Mouse (Mus musculus): ENCODE results near the gene BC005624. TPM values are rescaled to one million over a fixed set of nuclear protein-coding genes. Genes with fewer than 3 reads are reported as not detected.

The BC005624 gene
- polyA plus RNA-seq, 1 experiment, result 14.5 TPM

DNA sequence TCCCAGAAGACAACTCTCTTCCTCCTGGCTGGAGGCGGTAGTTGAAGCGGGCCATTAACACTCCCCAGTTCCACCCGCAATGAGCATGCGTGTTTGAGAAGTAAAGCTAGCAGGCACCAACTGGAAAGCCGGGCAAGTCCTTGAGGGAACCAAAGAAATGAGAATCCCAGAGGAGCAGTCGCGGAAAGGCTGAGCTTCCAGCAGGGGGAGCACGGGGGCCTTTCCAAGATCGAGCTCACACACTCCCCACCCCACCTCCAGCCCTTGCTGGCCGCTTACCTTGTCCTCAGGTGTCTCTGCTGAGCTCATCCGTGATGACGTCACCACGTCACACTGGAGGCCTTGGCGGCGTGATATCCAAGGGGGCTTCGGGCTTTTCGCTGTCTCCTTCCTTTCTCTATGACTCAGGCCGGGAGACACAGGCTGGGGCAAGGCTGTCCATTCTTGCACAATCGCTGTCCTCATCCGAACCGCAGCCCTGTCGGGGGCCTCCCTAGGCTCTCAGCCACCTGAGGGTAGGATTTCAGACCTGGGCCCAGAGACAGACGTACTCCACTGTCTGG is 52.4 kb downstream of the BC005624 start, which contains the start of gene Ptges:
Gene Ptges (minus strand): TSS at position 381 of the 563 bp plus-strand sequence.
- 7% methylated on average over 23 of the region's 23 CpGs for WGBS
- Histone ChIP-seq H3K27ac (ENCODE audit: insufficient read depth, low read length) (no peak within 1 kb of the TSS), H3K27me3 (ENCODE audit: control insufficient read depth, insufficient read depth, low read length) (no peaks in the 10 kb centered on the region), H3K36me3 (ENCODE audit: control insufficient read depth, insufficient read depth, low read length) (no peaks in the 10 kb centered on the region), H3K4me1 (ENCODE audit: control insufficient read depth, insufficient read depth, insufficient read length) (no peaks in the 10 kb centered on the region; the same call in 1 of the 2 replicates), H3K4me3 (ENCODE audit: extremely low read depth, insufficient read depth, insufficient read length) (peak within 1 kb of the TSS; percentile 36; the same call in 1 of the 2 replicates)
- DNase-seq (ENCODE audit: low read depth in 1 of 2, low spot score in 2 of 2), result peak in 1 of 2 experiments; percentile 47
- TF ChIP-seq POLR2A (IDR thresholded peaks at IDR 0.05; ENCODE audit: low read depth, low read length) (no peak), CTCF (IDR thresholded peaks at IDR 0.05; ENCODE audit: extremely low read depth, insufficient read depth, insufficient read length, insufficient replicate concordance) (peak; percentile 50; the same call in 1 of the 2 replicates)

- H3K27ac ChIP-seq (ENCODE audit: insufficient read depth, low read length), result no peak overlapping the region
- 35% methylated on average over 12 of the region's 12 CpGs for WGBS
- peak overlapping the region; percentile 36; the same call in 1 of the 2 replicates for H3K4me3 ChIP-seq (ENCODE audit: extremely low read depth, insufficient read depth, insufficient read length)
- DNase-seq (ENCODE audit: low read depth in 1 of 2, low spot score in 2 of 2), result no peak
- no peaks in the 10 kb centered on the region; the same call in 1 of the 2 replicates for H3K4me1 ChIP-seq (ENCODE audit: control insufficient read depth, insufficient read depth, insufficient read length)
- no peaks in the 10 kb centered on the region for H3K27me3 ChIP-seq (ENCODE audit: control insufficient read depth, insufficient read depth, low read length)
- no peak for TF ChIP-seq POLR2A (IDR thresholded peaks at IDR 0.05; ENCODE audit: low read depth, low read length)
- TF ChIP-seq CTCF (IDR thresholded peaks at IDR 0.05; ENCODE audit: extremely low read depth, insufficient read depth, insufficient read length, insufficient replicate concordance), result no peak
- H3K36me3 ChIP-seq (ENCODE audit: control insufficient read depth, insufficient read depth, low read length), result no peaks in the 10 kb centered on the region
These were observed 53.0 kb downstream of the BC005624 start for GRCm38 (mm10) chr2:30928893-30929482.

DNA sequence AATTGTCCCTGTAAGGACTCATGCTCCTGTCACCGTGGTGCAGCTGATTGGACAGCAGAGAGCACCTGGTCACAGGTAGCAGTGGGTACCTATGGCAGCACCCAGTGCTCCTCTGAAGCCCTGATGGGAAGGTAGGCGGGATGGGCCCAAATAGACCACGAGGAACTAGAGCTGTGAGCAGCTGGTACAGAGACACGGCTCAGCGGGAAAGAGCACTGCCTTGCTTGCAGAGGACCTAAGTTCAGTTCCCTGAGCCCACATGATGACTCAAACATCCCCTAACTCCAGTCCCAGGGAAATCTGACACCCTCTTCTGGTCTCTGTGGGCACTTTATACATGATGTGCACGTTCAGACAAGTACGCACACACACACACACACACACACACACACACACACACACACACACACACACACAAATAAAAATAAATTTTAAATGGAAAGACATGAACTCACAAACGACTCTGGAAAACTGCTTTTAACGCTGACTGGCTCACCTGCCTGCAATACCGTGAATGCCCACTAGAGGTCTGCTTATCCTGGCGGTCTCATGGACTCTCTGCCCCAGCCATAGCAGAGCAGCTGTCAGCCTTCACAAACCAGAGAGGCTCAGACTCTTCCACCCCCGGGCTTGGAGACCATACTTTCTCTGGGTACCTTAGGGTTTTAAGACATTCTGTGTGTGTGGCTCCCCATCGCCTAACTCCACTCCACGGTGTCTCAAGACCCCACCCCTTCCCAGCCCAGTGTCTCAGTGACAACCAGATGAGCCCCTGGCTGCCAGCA is 54.0 kb downstream of the BC005624 start:
- TF ChIP-seq CTCF (IDR thresholded peaks at IDR 0.05; ENCODE audit: extremely low read depth, insufficient read depth, insufficient read length, insufficient replicate concordance) (peak; percentile 81; the same call in 1 of the 2 replicates), POLR2A (IDR thresholded peaks at IDR 0.05; ENCODE audit: low read depth, low read length) (no peak)
- 28% methylated on average over 14 of the region's 14 CpGs for WGBS
- H3K27me3 ChIP-seq (ENCODE audit: control insufficient read depth, insufficient read depth, low read length), result no peaks in the 10 kb centered on the region
- no peaks in the 10 kb centered on the region for H3K36me3 ChIP-seq (ENCODE audit: control insufficient read depth, insufficient read depth, low read length)
- no peak overlapping the region for H3K27ac ChIP-seq (ENCODE audit: insufficient read depth, low read length)
- DNase-seq (ENCODE audit: low read depth in 1 of 2, low spot score in 2 of 2), result peak; percentile 51 to 72
- H3K4me1 ChIP-seq (ENCODE audit: control insufficient read depth, insufficient read depth, insufficient read length), result no peaks in the 10 kb centered on the region; the same call in 1 of the 2 replicates
- H3K4me3 ChIP-seq (ENCODE audit: extremely low read depth, insufficient read depth, insufficient read length), result no peak overlapping the region

GRCm38 (mm10) chr2:30927151-30927781 is 54.7 kb downstream of the BC005624 start:
- WGBS, result 48% methylated on average over 9 of the region's 9 CpGs
- DNase-seq (ENCODE audit: low read depth in 1 of 2, low spot score in 2 of 2), result no peak
- Histone ChIP-seq H3K4me3 (ENCODE audit: extremely low read depth, insufficient read depth, insufficient read length) (no peak overlapping the region), H3K36me3 (ENCODE audit: control insufficient read depth, insufficient read depth, low read length) (no peaks in the 10 kb centered on the region), H3K27ac (ENCODE audit: insufficient read depth, low read length) (no peak overlapping the region), H3K27me3 (ENCODE audit: control insufficient read depth, insufficient read depth, low read length) (no peaks in the 10 kb centered on the region), H3K4me1 (ENCODE audit: control insufficient read depth, insufficient read depth, insufficient read length) (no peaks in the 10 kb centered on the region; the same call in 1 of the 2 replicates)
- TF ChIP-seq CTCF (IDR thresholded peaks at IDR 0.05; ENCODE audit: extremely low read depth, insufficient read depth, insufficient read length, insufficient replicate concordance) (no peak), POLR2A (IDR thresholded peaks at IDR 0.05; ENCODE audit: low read depth, low read length) (no peak)

DNA sequence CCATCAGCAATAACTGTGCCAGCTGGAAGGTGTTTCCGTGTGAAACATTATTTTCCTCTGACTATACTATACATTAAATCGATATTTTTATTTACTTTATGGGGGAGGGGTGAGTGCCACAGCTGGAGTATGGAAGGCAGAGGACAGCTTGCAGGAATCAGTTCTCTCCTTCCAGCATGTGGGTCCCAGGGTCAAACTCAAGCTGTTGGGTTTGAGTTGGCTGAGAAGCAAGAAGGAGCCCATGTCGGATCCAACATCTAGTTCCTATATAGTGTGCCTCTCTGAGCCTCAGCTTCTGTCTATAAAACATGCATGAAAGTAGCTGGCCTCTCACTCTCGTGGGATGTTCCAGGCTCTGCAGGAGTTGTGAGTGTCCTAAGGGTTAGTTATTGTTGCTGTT is 55.6 kb downstream of the BC005624 start:
- no peaks in the 10 kb centered on the region for H3K27me3 ChIP-seq (ENCODE audit: control insufficient read depth, insufficient read depth, low read length)
- no peak overlapping the region for H3K27ac ChIP-seq (ENCODE audit: insufficient read depth, low read length)
- no peaks in the 10 kb centered on the region; the same call in 1 of the 2 replicates for H3K4me1 ChIP-seq (ENCODE audit: control insufficient read depth, insufficient read depth, insufficient read length)
- TF ChIP-seq CTCF (IDR thresholded peaks at IDR 0.05; ENCODE audit: extremely low read depth, insufficient read depth, insufficient read length, insufficient replicate concordance) (no peak), POLR2A (IDR thresholded peaks at IDR 0.05; ENCODE audit: low read depth, low read length) (no peak)
- WGBS, result 85% methylated on average over 4 of the region's 4 CpGs
- H3K4me3 ChIP-seq (ENCODE audit: extremely low read depth, insufficient read depth, insufficient read length), result no peak overlapping the region
- no peak for DNase-seq (ENCODE audit: low read depth in 1 of 2, low spot score in 2 of 2)
- no peaks in the 10 kb centered on the region for H3K36me3 ChIP-seq (ENCODE audit: control insufficient read depth, insufficient read depth, low read length)

GRCm38 (mm10) chr2:30925181-30925580 is 56.8 kb downstream of the BC005624 start:
- no peak for TF ChIP-seq POLR2A (IDR thresholded peaks at IDR 0.05; ENCODE audit: low read depth, low read length)
- TF ChIP-seq CTCF (IDR thresholded peaks at IDR 0.05; ENCODE audit: extremely low read depth, insufficient read depth, insufficient read length, insufficient replicate concordance), result no peak
- Histone ChIP-seq H3K4me3 (ENCODE audit: extremely low read depth, insufficient read depth, insufficient read length) (no peak overlapping the region), H3K27me3 (ENCODE audit: control insufficient read depth, insufficient read depth, low read length) (no peaks in the 10 kb centered on the region), H3K36me3 (ENCODE audit: control insufficient read depth, insufficient read depth, low read length) (no peaks in the 10 kb centered on the region), H3K27ac (ENCODE audit: insufficient read depth, low read length) (no peak overlapping the region), H3K4me1 (ENCODE audit: control insufficient read depth, insufficient read depth, insufficient read length) (no peaks in the 10 kb centered on the region; the same call in 1 of the 2 replicates)
- DNase-seq (ENCODE audit: low read depth in 1 of 2, low spot score in 2 of 2), result no peak
- 85% methylated on average over 4 of the region's 4 CpGs for WGBS

Data from spleen, adult 2 months (tissue).